Mouse (Mus musculus) neural tube, embryonic 14.5 days (tissue): ENCODE measurements around the gene Fam57a. TPM values are rescaled to one million over a fixed set of nuclear protein-coding genes. Genes with fewer than 3 reads are reported as not detected.

Experiments
- ATAC-seq: fragments of 200-750 bp; cut with Nextera tagmentation; 2 replicates; pipeline ENCODE4 v1.8.0; 2017; ENCODE audit warnings: low read depth, mild to moderate bottlenecking, moderate TSS enrichment, moderate library complexity
- H3K27ac ChIP-seq: fragments of 300-500 bp; sonication (generic); 2 replicates; pipeline ENCODE4 v1.5.1; 2014; ENCODE audit warnings: low read depth, mild to moderate bottlenecking, control low read depth, low read length, moderate library complexity, mixed read lengths
- H3K27me3 ChIP-seq: fragments of 300-500 bp; sonication (generic); 2 replicates; pipeline ENCODE4 v1.6.1; 2014; ENCODE audit warnings: low read length; ENCODE audit not compliant: control insufficient read depth, insufficient read depth
- H3K36me3 ChIP-seq: fragments of 300-500 bp; sonication (generic); 2 replicates; pipeline ENCODE4 v1.6.1; 2014; ENCODE audit warnings: low read length, mixed read lengths; ENCODE audit not compliant: control insufficient read depth, insufficient read depth
- H3K4me1 ChIP-seq: fragments of 300-500 bp; sonication (generic); 2 replicates; pipeline ENCODE4 v1.6.1; 2014; ENCODE audit warnings: low read length; ENCODE audit not compliant: control insufficient read depth, insufficient read depth
- H3K4me2 ChIP-seq: fragments of 300-500 bp; sonication (generic); 2 replicates; pipeline ENCODE4 v1.6.1; 2014; ENCODE audit warnings: mild to moderate bottlenecking, low read depth, low read length, control low read depth
- H3K4me3 ChIP-seq: fragments of 300-500 bp; sonication (generic); 2 replicates; pipeline ENCODE4 v1.5.1; 2014; ENCODE audit warnings: low read depth, low read length, control low read depth, mixed read lengths
- H3K9ac ChIP-seq: fragments of 300-500 bp; sonication (generic); replicated peaks from 2 replicates; pipeline ENCODE4 v1.6.1; 2014; ENCODE audit warnings: low read depth, mild to moderate bottlenecking, control low read depth, low read length, mixed read lengths
- H3K9me3 ChIP-seq: fragments of 300-500 bp; sonication (generic); 2 replicates; pipeline ENCODE4 v1.6.1; 2016; ENCODE audit warnings: low read length; ENCODE audit not compliant: control insufficient read depth
- WGBS: fragments of 180-500 bp; shearing (Covaris S2); extraction: QIAGEN DNeasy Blood & Tissue Kit; methylation state at CpG from one replicate; pipeline ENCODE4 v1.1.7; 2014; 5-methylcytosine and 5-hydroxymethylcytosine counted together
- polyA plus RNA-seq: library from polyadenylated mRNA; unstranded; fragments of >200 nt; fragmentation: Nextera tagmentation; extraction: Ambion mirVana; gene quantifications from 2 replicates; pipeline ENCODE4 v1.2.1, GENCODE M21; 2014

Fam57a gene
- polyA plus RNA-seq, 1 experiment from 2014 or later, result 28.8 TPM

GRCm38 (mm10) chr11:76150980-76151379 lies 28.5 kb upstream of the Fam57a start:
- ATAC-seq, result no peak
- no peaks in the 10 kb centered on the region for H3K9me3 ChIP-seq
- H3K4me3 ChIP-seq, result no peak overlapping the region
- no peak overlapping the region for H3K9ac ChIP-seq
- H3K27me3 ChIP-seq, result no peaks in the 10 kb centered on the region
- peaks cover 19% of the 10 kb centered on the region for H3K36me3 ChIP-seq
- no peak overlapping the region for H3K4me2 ChIP-seq
- H3K27ac ChIP-seq, result no peak overlapping the region
- H3K4me1 ChIP-seq, result peaks cover 7% of the 10 kb centered on the region; the same call in 1 of the 2 replicates
- 72% methylated on average over 4 of the region's 4 CpGs for WGBS

- ATAC-seq, result no peak
- Histone ChIP-seq H3K27ac (no peak overlapping the region), H3K4me3 (no peak overlapping the region), H3K36me3 (peaks cover 26% of the 10 kb centered on the region), H3K4me1 (peaks cover 3% of the 10 kb centered on the region; the same call in 1 of the 2 replicates), H3K9ac (no peak overlapping the region), H3K4me2 (no peak overlapping the region), H3K9me3 (no peaks in the 10 kb centered on the region), H3K27me3 (no peaks in the 10 kb centered on the region)
- WGBS, result 93% methylated on average over 5 of the region's 5 CpGs
These were observed 26.1 kb upstream of the Fam57a start for GRCm38 (mm10) chr11:76153236-76153951.

GRCm38 (mm10) chr11:76154200-76154599 lies 25.3 kb upstream of the Fam57a start:
- Histone ChIP-seq H3K9ac (no peak overlapping the region), H3K4me2 (no peak overlapping the region), H3K27me3 (no peaks in the 10 kb centered on the region), H3K9me3 (no peaks in the 10 kb centered on the region), H3K4me3 (no peak overlapping the region), H3K36me3 (peaks cover 26% of the 10 kb centered on the region), H3K27ac (no peak overlapping the region), H3K4me1 (no peaks in the 10 kb centered on the region)
- no peak for ATAC-seq
- WGBS, result 89% methylated on average over 2 of the region's 2 CpGs

- Histone ChIP-seq H3K4me1 (no peaks in the 10 kb centered on the region), H3K9me3 (no peaks in the 10 kb centered on the region), H3K27me3 (no peaks in the 10 kb centered on the region), H3K27ac (no peak overlapping the region), H3K4me2 (no peak overlapping the region), H3K4me3 (no peak overlapping the region), H3K36me3 (peaks cover 26% of the 10 kb centered on the region), H3K9ac (no peak overlapping the region)
- ATAC-seq, result no peak
- 89% methylated on average over 2 of the region's 2 CpGs for WGBS
These were observed 24.6 kb upstream of the Fam57a start for GRCm38 (mm10) chr11:76154861-76155260.

GRCm38 (mm10) chr11:76158375-76158774 lies 21.1 kb upstream of the Fam57a start:
- ATAC-seq, result no peak
- no peak overlapping the region for H3K4me3 ChIP-seq
- 87% methylated on average over 2 of the region's 2 CpGs for WGBS
- H3K4me2 ChIP-seq, result no peak overlapping the region
- no peak overlapping the region for H3K9ac ChIP-seq
- H3K36me3 ChIP-seq, result peaks cover 35% of the 10 kb centered on the region
- no peaks in the 10 kb centered on the region for H3K9me3 ChIP-seq
- no peak overlapping the region for H3K27ac ChIP-seq
- H3K27me3 ChIP-seq, result no peaks in the 10 kb centered on the region
- H3K4me1 ChIP-seq, result no peaks in the 10 kb centered on the region

GRCm38 (mm10) chr11:76160251-76160650 lies 19.2 kb upstream of the Fam57a start:
- H3K27me3 ChIP-seq, result no peaks in the 10 kb centered on the region
- no peaks in the 10 kb centered on the region for H3K9me3 ChIP-seq
- no peak overlapping the region for H3K27ac ChIP-seq
- H3K4me1 ChIP-seq, result no peaks in the 10 kb centered on the region
- H3K36me3 ChIP-seq, result peaks cover 28% of the 10 kb centered on the region
- 72% methylated on average over 6 of the region's 6 CpGs for WGBS
- no peak overlapping the region for H3K4me3 ChIP-seq
- H3K9ac ChIP-seq, result no peak overlapping the region
- no peak for ATAC-seq
- H3K4me2 ChIP-seq, result no peak overlapping the region

- WGBS, result 97% methylated on average over 4 of the region's 4 CpGs
- no peaks in the 10 kb centered on the region for H3K9me3 ChIP-seq
- no peak overlapping the region for H3K4me3 ChIP-seq
- no peak overlapping the region for H3K9ac ChIP-seq
- H3K4me1 ChIP-seq, result no peaks in the 10 kb centered on the region
- H3K4me2 ChIP-seq, result no peak overlapping the region
- H3K27me3 ChIP-seq, result no peaks in the 10 kb centered on the region
- no peak overlapping the region for H3K27ac ChIP-seq
- H3K36me3 ChIP-seq, result 0 out of 2 replicates have a peak, but pooled peaks cover 11% of the 10 kb centered on the region
- no peak for ATAC-seq
These were observed 12.8 kb upstream of the Fam57a start for GRCm38 (mm10) chr11:76166657-76167056.

- 28% methylated on average over 5 of the region's 5 CpGs for WGBS
- no peaks in the 10 kb centered on the region for H3K4me1 ChIP-seq
- H3K4me2 ChIP-seq, result no peak overlapping the region
- H3K9me3 ChIP-seq, result no peaks in the 10 kb centered on the region
- no peak overlapping the region for H3K27ac ChIP-seq
- ATAC-seq, result no peak
- no peak overlapping the region for H3K9ac ChIP-seq
- H3K27me3 ChIP-seq, result no peaks in the 10 kb centered on the region
- H3K36me3 ChIP-seq, result peaks cover 11% of the 10 kb centered on the region; the same call in 1 of the 2 replicates
- no peak overlapping the region for H3K4me3 ChIP-seq
These were observed 12.2 kb upstream of the Fam57a start for GRCm38 (mm10) chr11:76167079-76167765.

GRCm38 (mm10) chr11:76168976-76169375 lies 10.5 kb upstream of the Fam57a start:
- H3K27me3 ChIP-seq, result no peaks in the 10 kb centered on the region
- peaks cover 14% of the 10 kb centered on the region for H3K36me3 ChIP-seq
- ATAC-seq, result no peak
- H3K9me3 ChIP-seq, result no peaks in the 10 kb centered on the region
- H3K4me3 ChIP-seq, result no peak overlapping the region
- no peak overlapping the region for H3K9ac ChIP-seq
- H3K27ac ChIP-seq, result no peak overlapping the region
- H3K4me1 ChIP-seq, result no peaks in the 10 kb centered on the region
- no peak overlapping the region for H3K4me2 ChIP-seq
- 86% methylated on average over 3 of the region's 3 CpGs for WGBS
